Mouse (Mus musculus): ENCODE data around the gene Irf6. TPM values are rescaled to one million over a fixed set of nuclear protein-coding genes. Genes with fewer than 3 reads are reported as not detected.
A peak's percentile ranks its signal among the peaks of the same experiment; 100 is the strongest.

The Irf6 gene
- total and polyA plus RNA-seq, 2 experiments from 2014 or later: 0.71 to 0.94 TPM

DNA sequence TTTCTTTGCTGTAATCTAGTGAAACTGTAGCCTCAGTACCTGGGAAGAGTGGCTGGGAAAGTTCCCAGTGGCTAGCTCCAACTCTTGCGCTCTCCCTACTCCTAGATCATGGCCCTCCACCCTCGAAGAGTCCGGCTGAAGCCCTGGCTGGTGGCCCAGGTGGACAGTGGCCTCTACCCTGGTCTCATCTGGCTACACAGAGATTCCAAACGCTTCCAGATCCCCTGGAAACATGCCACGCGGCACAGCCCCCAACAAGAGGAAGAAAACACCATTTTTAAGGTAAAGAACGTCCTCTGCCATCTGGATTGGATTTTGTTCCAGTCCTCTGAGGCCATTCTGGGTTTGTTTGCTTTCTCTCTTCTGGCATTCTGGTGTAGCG, 4.2 kb downstream of the Irf6 start:
- ATAC-seq (ENCODE audit: low FRiP score) (no peak), DNase-seq (ENCODE audit: low spot score) (no peak)
- no peak for TF ChIP-seq CTCF (IDR thresholded peaks at IDR 0.05)
- 0 out of 2 replicates have a peak, but pooled peaks cover 5% of the 10 kb centered on the region for H3K4me1 ChIP-seq (ENCODE audit: insufficient read depth, low read length)
- H3K27ac ChIP-seq (ENCODE audit: low read depth, low read length): no peak overlapping the region
- no peak overlapping the region for H3K4me2 ChIP-seq (ENCODE audit: low read depth, low read length, poor library complexity, severe bottlenecking)
- no peak overlapping the region for H3K9ac ChIP-seq (replicated peaks; ENCODE audit: low read length, poor library complexity, severe bottlenecking)
- H3K9me3 ChIP-seq (ENCODE audit: low read length): no peaks in the 10 kb centered on the region
- peaks cover 22% of the 10 kb centered on the region for H3K27me3 ChIP-seq (ENCODE audit: insufficient read depth, low read length)
- WGBS: 82% methylated on average over 8 of the region's 8 CpGs
- no peaks in the 10 kb centered on the region for H3K36me3 ChIP-seq (ENCODE audit: insufficient read depth, low read length)
- no peak overlapping the region for H3K4me3 ChIP-seq (ENCODE audit: low read depth, low read length)

DNA sequence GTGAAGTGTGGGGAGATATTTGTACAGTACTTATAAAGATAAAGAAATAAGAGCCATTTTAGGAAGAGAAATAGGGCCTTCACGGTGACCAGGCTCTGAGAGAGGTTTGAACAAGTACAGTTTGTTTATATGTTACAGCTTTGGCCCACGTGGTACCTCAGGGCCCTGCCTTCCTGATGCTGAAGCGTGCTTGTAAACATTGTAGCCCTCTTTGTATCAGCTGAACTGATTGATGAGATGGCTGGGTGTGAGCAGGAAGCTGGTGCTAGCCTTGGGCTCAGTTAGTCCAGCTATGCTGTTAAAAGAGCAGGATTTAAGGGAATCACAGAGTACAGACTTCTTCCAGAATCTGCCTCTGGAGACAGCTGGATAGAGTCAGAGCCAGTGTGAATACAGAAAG, 6.3 kb downstream of the Irf6 start:
- Histone ChIP-seq H3K36me3 (ENCODE audit: insufficient read depth, low read length) (no peaks in the 10 kb centered on the region), H3K4me3 (ENCODE audit: low read depth, low read length) (no peak overlapping the region), H3K27ac (ENCODE audit: low read depth, low read length) (no peak overlapping the region), H3K4me2 (ENCODE audit: low read depth, low read length, poor library complexity, severe bottlenecking) (no peak overlapping the region), H3K9ac (replicated peaks; ENCODE audit: low read length, poor library complexity, severe bottlenecking) (no peak overlapping the region), H3K4me1 (ENCODE audit: insufficient read depth, low read length) (no peaks in the 10 kb centered on the region), H3K9me3 (ENCODE audit: low read length) (no peaks in the 10 kb centered on the region), H3K27me3 (ENCODE audit: insufficient read depth, low read length) (peaks cover 4% of the 10 kb centered on the region)
- TF ChIP-seq CTCF (IDR thresholded peaks at IDR 0.05): no peak
- ATAC-seq (ENCODE audit: low FRiP score) (no peak), DNase-seq (ENCODE audit: low spot score) (no peak)
- 76% methylated on average over 3 of the region's 3 CpGs for WGBS

DNA sequence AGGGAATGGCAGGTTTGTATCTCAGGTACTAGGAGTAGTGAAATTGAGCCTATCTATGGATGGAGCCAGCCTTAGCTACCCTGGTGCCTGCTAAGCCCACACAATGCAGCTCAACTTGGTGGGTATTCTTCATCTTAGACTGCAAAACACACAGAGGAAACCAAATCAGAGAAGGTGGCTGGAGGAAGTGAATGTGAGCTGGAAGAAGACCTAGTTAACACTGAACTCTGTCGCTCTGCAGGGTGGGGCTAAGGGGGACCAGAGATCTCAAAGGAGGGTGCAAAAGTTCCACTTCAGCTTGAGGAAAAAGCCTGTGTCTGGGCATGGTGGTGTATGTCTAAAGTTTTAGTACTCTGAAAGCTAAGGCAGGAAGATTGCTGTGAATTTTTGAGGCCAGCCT, 6.7 kb downstream of the Irf6 start:
- H3K36me3 ChIP-seq (ENCODE audit: insufficient read depth, low read length): no peaks in the 10 kb centered on the region
- no peaks in the 10 kb centered on the region; the same call in 1 of the 2 replicates for H3K27me3 ChIP-seq (ENCODE audit: insufficient read depth, low read length)
- H3K4me2 ChIP-seq (ENCODE audit: low read depth, low read length, poor library complexity, severe bottlenecking): no peak overlapping the region
- H3K9ac ChIP-seq (replicated peaks; ENCODE audit: low read length, poor library complexity, severe bottlenecking): no peak overlapping the region
- 56% methylated on average over 1 of the region's 1 CpGs for WGBS
- H3K9me3 ChIP-seq (ENCODE audit: low read length): no peaks in the 10 kb centered on the region
- H3K4me1 ChIP-seq (ENCODE audit: insufficient read depth, low read length): no peaks in the 10 kb centered on the region
- H3K27ac ChIP-seq (ENCODE audit: low read depth, low read length): no peak overlapping the region
- ATAC-seq (ENCODE audit: low FRiP score): no peak
- DNase-seq (ENCODE audit: low spot score): no peak
- H3K4me3 ChIP-seq (ENCODE audit: low read depth, low read length): no peak overlapping the region
- TF ChIP-seq CTCF (IDR thresholded peaks at IDR 0.05): no peak

DNA sequence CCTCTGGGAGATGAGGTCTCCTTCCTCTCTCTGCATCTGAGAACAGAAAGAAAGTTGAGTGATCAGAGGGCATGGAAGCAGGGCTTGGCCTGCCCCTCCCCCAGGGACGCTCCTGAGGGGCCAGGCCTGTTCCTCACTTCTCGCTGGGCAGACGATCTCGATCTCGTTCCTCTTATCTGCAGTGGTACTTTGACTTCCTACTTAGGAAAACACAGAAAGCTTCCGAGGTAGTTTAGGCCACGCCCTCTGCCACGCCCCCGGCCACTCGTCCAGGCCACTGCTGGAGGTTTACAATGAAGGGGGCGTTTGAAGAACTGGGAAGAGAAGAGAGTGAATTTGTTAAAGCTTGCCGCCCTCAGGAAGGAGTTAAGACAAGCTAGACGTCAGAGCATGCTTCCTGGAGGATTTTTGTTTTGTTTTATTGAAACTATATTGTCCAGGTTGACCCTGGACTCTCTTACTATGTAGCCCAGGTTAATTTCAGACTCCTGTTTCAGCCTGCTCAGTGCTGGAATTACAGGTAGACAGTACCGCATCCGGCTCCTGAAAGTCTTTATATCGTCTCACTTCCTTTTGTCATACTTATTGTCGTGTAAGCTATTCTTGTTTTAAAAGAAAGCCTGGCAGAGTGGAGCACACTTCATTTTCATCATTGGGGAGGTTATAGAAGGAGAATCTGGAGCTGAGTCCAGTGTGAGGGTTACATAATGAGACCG, 7.6 kb downstream of the Irf6 start:
- Histone ChIP-seq H3K4me3 (ENCODE audit: low read depth, low read length) (no peak overlapping the region), H3K4me1 (ENCODE audit: insufficient read depth, low read length) (no peaks in the 10 kb centered on the region), H3K27me3 (ENCODE audit: insufficient read depth, low read length) (no peaks in the 10 kb centered on the region), H3K27ac (ENCODE audit: low read depth, low read length) (no peak overlapping the region), H3K4me2 (ENCODE audit: low read depth, low read length, poor library complexity, severe bottlenecking) (0 out of 2 replicates have a peak overlapping the region, but pooled peaks have one; percentile 3), H3K9ac (replicated peaks; ENCODE audit: low read length, poor library complexity, severe bottlenecking) (no peak overlapping the region), H3K36me3 (ENCODE audit: insufficient read depth, low read length) (no peaks in the 10 kb centered on the region), H3K9me3 (ENCODE audit: low read length) (no peaks in the 10 kb centered on the region)
- ATAC-seq (ENCODE audit: low FRiP score): no peak
- TF ChIP-seq CTCF (IDR thresholded peaks at IDR 0.05): no peak
- WGBS: 14% methylated on average over 18 of the region's 18 CpGs
- DNase-seq (ENCODE audit: low spot score): no peak

DNA sequence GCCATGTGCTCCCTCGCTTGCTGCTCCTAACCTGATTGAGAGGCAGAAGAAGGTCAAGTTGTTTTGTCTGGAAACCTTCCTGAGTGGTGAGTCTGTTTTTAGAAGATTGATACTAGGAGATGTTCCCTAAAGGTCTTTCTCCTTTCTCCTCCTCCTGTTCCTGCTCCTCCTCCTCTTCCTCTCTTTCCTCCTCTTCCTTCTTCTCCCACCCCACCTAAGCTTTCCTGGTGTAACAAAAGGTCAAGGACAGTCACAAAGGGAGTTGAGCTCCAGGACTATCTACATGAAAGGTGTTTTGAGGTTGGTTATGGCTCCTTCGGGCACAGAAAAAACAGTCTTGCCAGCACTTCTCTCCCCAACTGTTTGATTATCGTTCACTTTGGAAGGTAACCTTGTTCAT, 14.8 kb downstream of the Irf6 start, which contains the start of gene A130010J15Rik:
Gene A130010J15Rik (plus strand): TSS at position 301 of the 400 bp plus-strand sequence.
- no peaks in the 10 kb centered on the region for H3K9me3 ChIP-seq (ENCODE audit: low read length)
- WGBS: 95% methylated on average over 3 of the region's 3 CpGs
- H3K27me3 ChIP-seq (ENCODE audit: insufficient read depth, low read length): no peaks in the 10 kb centered on the region
- no peak for ATAC-seq (ENCODE audit: low FRiP score)
- H3K4me2 ChIP-seq (ENCODE audit: low read depth, low read length, poor library complexity, severe bottlenecking): no peak within 1 kb of the TSS
- no peak within 1 kb of the TSS for H3K4me3 ChIP-seq (ENCODE audit: low read depth, low read length)
- no peaks in the 10 kb centered on the region for H3K36me3 ChIP-seq (ENCODE audit: insufficient read depth, low read length)
- DNase-seq (ENCODE audit: low spot score): no peak
- H3K9ac ChIP-seq (replicated peaks; ENCODE audit: low read length, poor library complexity, severe bottlenecking): no peak within 1 kb of the TSS
- no peak within 1 kb of the TSS for H3K27ac ChIP-seq (ENCODE audit: low read depth, low read length)
- no peak for TF ChIP-seq CTCF (IDR thresholded peaks at IDR 0.05)
- H3K4me1 ChIP-seq (ENCODE audit: insufficient read depth, low read length): peaks cover 3% of the 10 kb centered on the region; the same call in 1 of the 2 replicates

DNA sequence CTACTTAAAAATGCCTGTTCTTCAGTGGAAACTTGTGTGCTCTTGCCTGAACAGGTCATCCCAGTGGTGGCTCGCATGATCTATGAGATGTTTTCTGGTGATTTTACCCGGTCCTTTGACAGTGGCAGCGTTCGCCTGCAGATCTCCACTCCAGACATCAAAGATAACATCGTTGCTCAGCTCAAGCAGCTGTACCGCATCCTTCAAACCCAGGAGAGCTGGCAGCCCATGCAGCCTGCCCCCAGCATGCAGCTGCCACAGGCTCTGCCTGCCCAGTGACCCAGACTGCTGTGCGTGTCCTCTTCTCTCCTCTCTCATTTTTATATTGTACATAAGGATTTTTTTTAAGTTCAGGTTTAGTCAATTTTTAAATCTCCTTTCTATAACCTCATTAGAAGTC, 16.3 kb downstream of the Irf6 start:
- Histone ChIP-seq H3K9ac (replicated peaks; ENCODE audit: low read length, poor library complexity, severe bottlenecking) (no peak overlapping the region), H3K4me2 (ENCODE audit: low read depth, low read length, poor library complexity, severe bottlenecking) (no peak overlapping the region), H3K4me3 (ENCODE audit: low read depth, low read length) (no peak overlapping the region), H3K36me3 (ENCODE audit: insufficient read depth, low read length) (no peaks in the 10 kb centered on the region), H3K27ac (ENCODE audit: low read depth, low read length) (no peak overlapping the region), H3K9me3 (ENCODE audit: low read length) (no peaks in the 10 kb centered on the region), H3K4me1 (ENCODE audit: insufficient read depth, low read length) (peaks cover 7% of the 10 kb centered on the region; the same call in 1 of the 2 replicates), H3K27me3 (ENCODE audit: insufficient read depth, low read length) (no peaks in the 10 kb centered on the region)
- no peak for ATAC-seq (ENCODE audit: low FRiP score)
- DNase-seq (ENCODE audit: low spot score): no peak
- no peak for TF ChIP-seq CTCF (IDR thresholded peaks at IDR 0.05)
- 85% methylated on average over 7 of the region's 7 CpGs for whole genome bisulfite sequencing

All from midbrain, postnatal 0 days (tissue).